Mouse (Mus musculus) heart, embryonic 15.5 days (tissue): ENCODE measurements at regions not wholly inside any gene's neighbourhood (a gene's known extent, or its start where the extent isn't known, plus 50 kb on each side); places are given as distances from the start of the nearest gene placed in this dataset.

Experiments
- ATAC-seq: fragments of 200-750 bp; cut with Nextera tagmentation; replicated peaks from 2 replicates; pipeline ENCODE4 v1.8.0; 2017; ENCODE audit warnings: low read depth, moderate TSS enrichment; ENCODE audit not compliant: insufficient number of reproducible peaks, insufficient read depth, low FRiP score
- H3K27ac ChIP-seq: fragments of 300-500 bp; sonication (generic); 2 replicates; pipeline ENCODE4 v1.5.1; 2015; ENCODE audit warnings: mild to moderate bottlenecking, inconsistent platforms
- H3K27me3 ChIP-seq: fragments of 300-500 bp; sonication (generic); 2 replicates; pipeline ENCODE4 v1.6.1; 2015; ENCODE audit warnings: inconsistent platforms
- H3K36me3 ChIP-seq: fragments of 300-500 bp; sonication (generic); 2 replicates; pipeline ENCODE4 v1.6.1; 2015; ENCODE audit warnings: mild to moderate bottlenecking, inconsistent platforms
- H3K4me1 ChIP-seq: fragments of 300-500 bp; sonication (generic); replicated peaks from 2 replicates; pipeline ENCODE4 v1.6.1; 2015; ENCODE audit warnings: inconsistent platforms
- H3K4me2 ChIP-seq: fragments of 300-500 bp; sonication (generic); 2 replicates; pipeline ENCODE4 v1.6.1; 2015; ENCODE audit warnings: inconsistent platforms, mild to moderate bottlenecking, moderate library complexity
- H3K4me3 ChIP-seq: fragments of 300-500 bp; sonication (generic); 2 replicates; pipeline ENCODE4 v1.5.1; 2015; ENCODE audit warnings: mild to moderate bottlenecking, inconsistent platforms
- H3K9ac ChIP-seq: fragments of 300-500 bp; sonication (generic); 2 replicates; pipeline ENCODE4 v1.6.1; 2015; ENCODE audit warnings: mild to moderate bottlenecking, inconsistent platforms
- H3K9me3 ChIP-seq: fragments of 300-500 bp; sonication (generic); replicated peaks from 2 replicates; pipeline ENCODE4 v1.6.1; 2016; ENCODE audit warnings: inconsistent platforms
- WGBS: fragments of 180-500 bp; shearing (Covaris S2); methylation state at CpG from one replicate; pipeline ENCODE4 v1.1.7; 2015; ENCODE audit warnings: mixed read lengths; 5-methylcytosine and 5-hydroxymethylcytosine counted together

DNA sequence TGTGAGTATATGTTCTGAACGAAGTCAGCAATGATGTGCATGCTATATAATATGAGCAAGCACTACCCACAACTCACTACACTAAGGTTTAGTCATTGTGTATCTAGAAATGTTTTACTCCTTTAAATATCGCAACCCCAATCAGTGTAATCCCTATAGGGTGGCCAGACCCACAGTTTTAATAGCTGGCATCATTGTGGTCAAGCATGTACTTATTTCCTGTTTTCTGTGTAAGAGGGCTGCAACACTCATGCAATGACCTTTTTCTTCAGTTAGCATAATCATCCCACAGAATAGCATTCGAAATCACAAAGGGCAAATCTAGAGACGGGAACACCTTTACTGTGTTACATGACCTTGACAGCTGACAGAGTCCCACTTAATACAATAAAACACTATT, 333.3 kb downstream of the Insc start:
- H3K9ac ChIP-seq = no peak overlapping the region
- no peaks in the 10 kb centered on the region for H3K27me3 ChIP-seq
- no peak overlapping the region for H3K4me3 ChIP-seq
- 79% methylated on average over 4 of the region's 4 CpGs for WGBS
- ATAC-seq = no peak
- H3K27ac ChIP-seq = no peak overlapping the region
- H3K4me1 ChIP-seq = no peaks in the 10 kb centered on the region
- H3K36me3 ChIP-seq = no peaks in the 10 kb centered on the region
- no peak overlapping the region for H3K4me2 ChIP-seq
- no peaks in the 10 kb centered on the region for H3K9me3 ChIP-seq

DNA sequence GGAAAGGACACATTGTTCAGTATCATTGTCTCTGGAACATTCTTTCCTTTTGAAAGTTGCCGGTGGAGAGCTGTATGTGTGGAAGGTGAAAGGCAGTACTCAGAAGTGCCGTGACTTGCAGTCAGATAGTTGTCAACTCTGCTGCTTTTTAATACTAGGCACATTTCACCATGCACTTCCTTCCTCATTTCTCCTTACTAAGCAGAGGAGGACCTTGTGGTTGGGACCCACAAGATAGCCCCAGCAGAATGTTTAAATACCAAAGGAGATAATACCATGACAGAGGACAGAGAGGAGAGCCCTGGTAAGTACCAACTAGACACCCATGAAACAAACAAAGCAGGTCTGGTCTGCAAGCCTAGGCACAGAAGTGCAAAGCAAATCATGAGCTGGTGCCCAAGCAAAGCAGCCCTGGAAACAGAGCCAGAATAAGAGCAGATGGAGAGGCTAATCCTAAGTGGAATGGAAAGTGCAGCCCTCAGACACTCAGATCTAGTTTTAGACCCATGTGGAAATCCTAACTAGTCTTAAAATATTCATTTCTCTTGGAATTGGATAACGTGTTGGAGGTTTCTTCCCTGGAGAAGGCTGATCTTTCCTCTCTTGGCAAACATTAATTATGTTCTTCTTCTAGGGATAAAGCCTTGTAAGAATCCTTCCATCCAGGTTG, 341.4 kb downstream of the Insc start:
- WGBS = 60% methylated on average over 3 of the region's 3 CpGs
- Histone ChIP-seq H3K4me3 (no peak overlapping the region), H3K9ac (no peak overlapping the region), H3K4me2 (no peak overlapping the region), H3K36me3 (no peaks in the 10 kb centered on the region), H3K4me1 (no peaks in the 10 kb centered on the region), H3K27ac (no peak overlapping the region), H3K9me3 (no peaks in the 10 kb centered on the region), H3K27me3 (no peaks in the 10 kb centered on the region)
- ATAC-seq = no peak

DNA sequence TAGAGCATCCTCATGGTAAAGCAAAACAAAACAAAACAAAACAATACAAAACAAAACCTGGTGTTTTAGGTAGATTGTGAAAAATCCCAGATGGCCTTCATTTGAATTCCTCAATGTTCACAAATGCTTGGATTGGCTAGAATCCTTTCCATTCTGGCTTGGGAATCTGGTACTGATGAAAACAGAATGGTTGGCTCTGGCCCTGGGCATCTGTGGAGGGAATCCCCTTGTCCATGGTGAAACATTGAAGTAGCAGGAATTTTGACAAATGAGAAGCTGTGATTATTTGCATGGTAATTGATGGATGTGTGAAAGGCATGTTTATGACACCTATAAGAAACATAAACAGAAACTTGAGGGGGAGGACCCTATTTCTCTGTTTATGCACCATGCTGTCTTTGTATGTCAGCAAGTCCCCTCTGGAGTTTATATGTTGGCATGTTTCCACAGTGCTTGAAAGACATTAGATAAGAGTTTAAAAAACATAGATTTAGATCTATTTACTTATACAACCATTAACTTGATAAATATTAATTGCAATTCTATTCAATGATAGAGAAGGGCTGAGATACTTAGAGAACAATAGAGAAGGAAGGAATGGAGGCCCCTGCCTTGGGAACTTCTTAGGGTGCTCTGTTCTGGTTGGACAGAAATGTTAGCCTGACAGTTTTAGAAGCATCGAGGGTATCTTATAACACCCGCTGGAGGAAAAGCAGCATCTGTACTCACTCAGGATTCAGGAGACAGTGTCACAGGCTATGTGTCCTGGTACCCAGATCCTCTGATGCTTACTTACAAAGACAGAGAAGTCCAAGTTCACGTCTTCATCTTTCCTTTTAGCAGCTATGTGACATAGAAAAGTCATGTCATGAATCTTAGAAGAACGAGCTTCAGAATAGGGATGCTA, 343.3 kb downstream of the Insc start:
- H3K36me3 ChIP-seq = no peaks in the 10 kb centered on the region
- no peaks in the 10 kb centered on the region for H3K27me3 ChIP-seq
- no peak overlapping the region for H3K4me2 ChIP-seq
- H3K27ac ChIP-seq = no peak overlapping the region
- H3K4me3 ChIP-seq = no peak overlapping the region
- 62% methylated on average over 4 of the region's 4 CpGs for WGBS
- no peaks in the 10 kb centered on the region for H3K4me1 ChIP-seq
- H3K9ac ChIP-seq = no peak overlapping the region
- H3K9me3 ChIP-seq = no peaks in the 10 kb centered on the region
- ATAC-seq = no peak

DNA sequence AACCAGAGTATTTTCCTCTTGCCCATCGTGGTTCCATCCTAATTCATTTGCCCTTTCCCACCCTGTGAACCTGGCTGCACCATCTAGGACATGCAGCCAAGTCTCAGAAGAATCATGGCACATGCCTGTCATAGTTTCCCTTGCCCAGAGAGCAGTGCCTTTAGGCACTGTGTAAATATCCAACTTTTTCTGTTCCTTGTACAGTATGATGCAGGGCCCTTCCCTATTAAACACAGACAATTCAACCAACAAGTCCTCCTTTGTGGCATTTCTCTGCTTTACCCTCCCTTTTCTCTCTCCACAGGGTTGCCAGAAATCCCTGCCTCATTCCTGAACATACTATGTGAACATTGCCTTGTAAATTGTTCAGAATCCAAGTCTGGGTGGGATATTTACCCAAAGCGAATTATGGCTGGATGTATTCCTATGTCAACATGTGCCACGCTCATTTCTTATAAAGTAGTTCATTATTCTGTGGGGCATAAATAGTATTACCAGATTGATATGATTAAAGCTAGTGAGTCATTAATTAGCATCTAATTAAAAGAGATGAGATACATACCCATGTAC, 349.1 kb downstream of the Insc start:
- Histone ChIP-seq H3K27me3 (no peaks in the 10 kb centered on the region), H3K4me2 (no peak overlapping the region), H3K9ac (no peak overlapping the region), H3K4me3 (no peak overlapping the region), H3K36me3 (no peaks in the 10 kb centered on the region), H3K27ac (no peak overlapping the region), H3K9me3 (no peaks in the 10 kb centered on the region), H3K4me1 (no peaks in the 10 kb centered on the region)
- ATAC-seq = no peak
- WGBS = 78% methylated on average over 3 of the region's 3 CpGs

DNA sequence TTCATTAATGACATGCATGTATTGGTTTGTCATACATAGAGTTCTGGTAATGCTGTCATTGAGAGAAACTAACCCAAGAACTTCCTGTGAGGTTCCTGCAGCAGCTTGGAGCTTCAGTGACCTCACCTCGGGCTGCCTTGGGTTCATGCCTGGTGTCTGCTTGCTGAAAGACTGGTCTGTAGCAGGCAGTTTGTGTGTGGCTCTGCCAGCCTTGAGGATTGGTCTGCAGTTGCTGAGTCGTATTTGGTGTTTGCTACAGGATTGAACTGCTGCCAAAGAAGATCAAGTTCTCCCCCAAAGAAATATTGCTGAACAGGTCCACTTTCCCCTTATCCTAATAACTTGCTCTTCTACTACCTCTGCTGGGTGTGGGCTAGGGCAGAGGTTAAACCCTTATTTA, 362.5 kb downstream of the Insc start:
- 55% methylated on average over 2 of the region's 2 CpGs for WGBS
- Histone ChIP-seq H3K4me2 (no peak overlapping the region), H3K27ac (no peak overlapping the region), H3K27me3 (no peaks in the 10 kb centered on the region), H3K36me3 (no peaks in the 10 kb centered on the region), H3K4me3 (no peak overlapping the region), H3K4me1 (no peaks in the 10 kb centered on the region), H3K9me3 (no peaks in the 10 kb centered on the region), H3K9ac (no peak overlapping the region)
- ATAC-seq = no peak

DNA sequence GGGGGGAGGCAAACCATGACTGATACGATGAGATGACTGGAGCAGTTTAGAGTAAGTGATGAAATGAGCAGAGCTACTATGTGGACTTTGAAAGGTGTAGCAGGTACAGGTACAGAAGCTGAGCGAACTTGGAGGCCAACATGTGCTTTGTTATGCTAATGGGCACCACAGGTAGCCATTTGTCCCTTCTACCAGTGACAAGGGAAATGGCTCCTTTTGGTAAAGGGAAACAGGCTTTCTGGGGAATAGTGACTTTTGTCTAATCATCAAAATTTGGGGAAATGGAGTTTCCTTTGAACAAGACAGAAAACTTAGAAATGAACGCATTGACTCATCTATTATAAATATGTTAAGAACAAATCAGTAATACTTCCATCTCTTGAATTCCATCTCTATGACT, 368.8 kb downstream of the Insc start:
- no peak overlapping the region for H3K4me2 ChIP-seq
- no peaks in the 10 kb centered on the region for H3K27me3 ChIP-seq
- no peak overlapping the region for H3K4me3 ChIP-seq
- H3K27ac ChIP-seq = no peak overlapping the region
- no peak overlapping the region for H3K9ac ChIP-seq
- ATAC-seq = no peak
- H3K4me1 ChIP-seq = no peaks in the 10 kb centered on the region
- H3K9me3 ChIP-seq = no peaks in the 10 kb centered on the region
- H3K36me3 ChIP-seq = no peaks in the 10 kb centered on the region
- 65% methylated on average over 3 of the region's 3 CpGs for WGBS

DNA sequence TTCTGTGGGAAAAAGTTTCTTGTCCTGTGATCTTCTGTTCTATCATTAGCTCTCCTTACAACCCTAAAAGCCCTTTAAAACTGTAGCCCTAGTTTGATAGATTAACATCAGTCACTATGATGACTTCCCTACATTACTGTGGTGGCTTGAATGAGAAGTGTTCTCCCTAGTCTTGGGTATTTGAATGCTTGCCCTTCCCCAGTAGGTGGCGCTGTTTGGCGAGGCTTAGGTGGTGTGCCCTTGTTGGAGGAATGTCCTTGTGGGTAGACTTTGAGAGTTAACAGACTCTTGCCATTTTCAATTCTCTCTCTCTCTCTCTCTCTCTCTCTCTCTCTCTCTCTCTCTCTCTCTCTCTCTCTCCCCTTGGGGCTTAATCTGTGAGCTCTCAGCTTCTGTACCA, 379.8 kb downstream of the Insc start:
- H3K9me3 ChIP-seq = no peaks in the 10 kb centered on the region
- no peak overlapping the region for H3K9ac ChIP-seq
- H3K4me2 ChIP-seq = no peak overlapping the region
- no peaks in the 10 kb centered on the region for H3K27me3 ChIP-seq
- no peak overlapping the region for H3K27ac ChIP-seq
- WGBS = 56% methylated on average over 2 of the region's 2 CpGs
- H3K4me3 ChIP-seq = no peak overlapping the region
- H3K36me3 ChIP-seq = no peaks in the 10 kb centered on the region
- no peaks in the 10 kb centered on the region for H3K4me1 ChIP-seq
- ATAC-seq = no peak

DNA sequence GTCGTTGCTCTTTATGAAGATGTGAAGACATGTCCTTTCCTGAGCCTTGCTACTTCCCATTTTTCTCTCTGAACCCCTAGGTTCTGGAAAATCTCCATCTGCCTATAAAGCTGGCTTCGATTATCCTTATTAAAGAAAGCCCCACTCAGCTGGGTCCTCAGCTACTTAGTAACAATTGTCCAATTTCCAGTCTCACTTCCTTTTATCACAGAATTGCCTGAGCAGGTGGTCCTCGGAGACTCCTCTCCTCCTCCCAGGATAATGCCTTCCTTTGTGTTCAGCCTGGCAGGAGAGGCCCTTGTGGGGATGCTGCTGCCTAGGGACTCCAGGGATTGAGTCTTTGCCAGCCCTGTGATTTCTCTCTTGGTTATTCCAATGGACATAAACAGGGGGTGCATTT, 385.5 kb downstream of the Insc start:
- no peaks in the 10 kb centered on the region for H3K9me3 ChIP-seq
- H3K4me3 ChIP-seq = no peak overlapping the region
- H3K4me1 ChIP-seq = no peaks in the 10 kb centered on the region
- no peaks in the 10 kb centered on the region for H3K36me3 ChIP-seq
- no peak overlapping the region for H3K4me2 ChIP-seq
- no peak overlapping the region for H3K27ac ChIP-seq
- H3K27me3 ChIP-seq = no peaks in the 10 kb centered on the region
- H3K9ac ChIP-seq = no peak overlapping the region
- ATAC-seq = no peak
- WGBS = 53% methylated on average over 3 of the region's 3 CpGs

DNA sequence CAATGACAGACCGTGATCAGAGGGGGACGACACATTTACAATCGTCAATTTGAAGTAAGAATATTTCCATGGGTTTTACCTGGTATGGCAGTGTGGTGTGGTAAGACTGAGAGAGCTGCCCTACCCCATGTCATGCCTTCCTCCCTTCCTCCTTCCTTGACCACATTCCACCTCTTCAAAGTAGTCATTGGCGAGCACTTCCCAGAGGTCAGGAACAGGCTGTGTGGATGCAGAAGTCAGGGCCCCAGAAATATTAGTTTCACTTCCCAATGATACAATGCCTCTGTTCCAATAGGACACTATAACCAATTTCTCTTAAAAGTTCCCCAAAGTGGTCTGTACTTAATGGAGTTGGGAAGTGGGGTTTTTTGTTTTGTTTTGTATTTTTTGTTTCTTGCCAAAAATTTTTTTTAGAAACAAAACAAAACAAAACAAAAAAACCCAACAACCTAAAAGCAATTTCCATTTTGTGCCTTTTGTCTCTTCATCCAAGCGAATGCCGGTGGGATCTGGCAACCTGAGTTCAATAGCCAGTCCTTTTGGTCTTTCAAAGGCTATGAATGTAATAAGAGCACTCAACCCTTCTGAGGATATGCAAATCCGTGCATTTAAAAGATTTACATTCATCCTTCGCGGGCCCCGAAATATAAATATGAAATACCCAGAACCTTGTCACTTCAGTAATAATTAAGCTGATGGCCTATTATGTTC, 387.9 kb downstream of the Insc start:
- 90% methylated on average over 10 of the region's 10 CpGs for WGBS
- Histone ChIP-seq H3K27ac (no peak overlapping the region), H3K4me2 (no peak overlapping the region), H3K36me3 (no peaks in the 10 kb centered on the region), H3K9me3 (no peaks in the 10 kb centered on the region), H3K27me3 (no peaks in the 10 kb centered on the region), H3K4me1 (0 out of 2 replicates have a peak, but pooled peaks cover 2% of the 10 kb centered on the region), H3K9ac (no peak overlapping the region), H3K4me3 (no peak overlapping the region)
- no peak for ATAC-seq

DNA sequence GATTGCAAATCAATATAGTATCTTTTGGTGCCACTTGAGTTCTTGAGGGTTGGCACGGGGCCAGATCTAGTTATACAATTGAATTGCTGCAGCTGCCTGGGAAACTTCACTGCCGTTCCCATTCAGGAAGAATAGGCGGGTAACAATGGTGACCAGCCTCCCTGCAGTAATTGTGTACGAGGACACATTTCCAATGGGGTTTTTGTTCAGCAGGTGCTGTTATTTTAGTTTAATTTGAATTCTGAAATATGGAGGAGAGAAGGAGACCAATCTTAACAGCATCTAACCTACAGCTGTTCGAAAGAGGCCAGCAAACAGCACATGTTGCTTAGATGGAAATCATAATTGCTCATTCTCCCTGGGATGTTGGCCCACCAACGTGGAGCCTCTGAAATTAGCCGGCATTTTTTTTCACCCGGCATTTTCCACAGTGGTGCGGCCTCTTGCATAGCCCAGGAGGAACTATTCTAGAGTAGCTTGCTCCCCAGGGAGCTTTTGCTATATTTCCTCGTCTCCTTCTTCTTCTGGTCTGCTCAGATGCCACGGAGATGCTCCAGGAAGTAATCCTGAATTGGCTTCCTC, 388.6 kb downstream of the Insc start:
- Histone ChIP-seq H3K9ac (no peak overlapping the region), H3K4me2 (no peak overlapping the region), H3K27ac (no peak overlapping the region), H3K4me3 (no peak overlapping the region), H3K36me3 (no peaks in the 10 kb centered on the region), H3K9me3 (no peaks in the 10 kb centered on the region), H3K27me3 (no peaks in the 10 kb centered on the region), H3K4me1 (0 out of 2 replicates have a peak, but pooled peaks cover 3% of the 10 kb centered on the region)
- no peak for ATAC-seq
- WGBS = 68% methylated on average over 11 of the region's 11 CpGs

DNA sequence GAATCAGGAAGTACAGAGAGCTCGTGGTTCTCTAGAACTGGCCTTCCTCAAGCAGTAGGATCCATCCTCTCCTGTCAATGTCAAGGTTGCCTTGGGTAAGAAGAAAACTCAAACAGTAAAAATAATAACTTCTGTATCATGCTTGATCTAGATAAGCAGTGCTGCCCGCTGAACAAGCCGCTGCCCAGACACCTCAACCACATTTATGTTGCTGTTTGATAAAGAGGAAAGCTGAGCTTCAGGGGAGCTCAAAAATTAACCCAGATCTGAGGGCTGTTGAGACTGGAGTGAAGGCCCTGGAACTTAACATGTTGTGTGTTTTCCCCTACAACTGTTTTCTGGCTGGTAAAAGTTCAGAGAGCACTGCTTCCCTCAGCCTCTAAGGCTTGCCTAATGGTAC, 389.1 kb downstream of the Insc start:
- ATAC-seq = no peak
- 0 out of 2 replicates have a peak, but pooled peaks cover 4% of the 10 kb centered on the region for H3K4me1 ChIP-seq

More for the DNA sequence above, 389.1 kb downstream of the Insc start:
- H3K27ac ChIP-seq = no peak overlapping the region
- no peaks in the 10 kb centered on the region for H3K36me3 ChIP-seq
- H3K9me3 ChIP-seq = no peaks in the 10 kb centered on the region
- no peak overlapping the region for H3K9ac ChIP-seq
- H3K27me3 ChIP-seq = no peaks in the 10 kb centered on the region
- no peak overlapping the region for H3K4me3 ChIP-seq
- WGBS = 56% methylated on average over 3 of the region's 3 CpGs
- H3K4me2 ChIP-seq = no peak overlapping the region
